Mouse (Mus musculus) cerebellum, postnatal 10 days (tissue): ENCODE data around the gene Surf2.
"Not testable (repeated sequence)": the region's sequence is repeated elsewhere in the genome, so short reads cannot be mapped to it uniquely, and the experiment has no call there.

Experiments
- DNase-seq, 2 experiments: peaks; one replicate each; pipeline ENCODE4 v3.0.0; 2021; ENCODE audit warnings: mixed read lengths in 2 of 2

The Surf2 gene

DNA sequence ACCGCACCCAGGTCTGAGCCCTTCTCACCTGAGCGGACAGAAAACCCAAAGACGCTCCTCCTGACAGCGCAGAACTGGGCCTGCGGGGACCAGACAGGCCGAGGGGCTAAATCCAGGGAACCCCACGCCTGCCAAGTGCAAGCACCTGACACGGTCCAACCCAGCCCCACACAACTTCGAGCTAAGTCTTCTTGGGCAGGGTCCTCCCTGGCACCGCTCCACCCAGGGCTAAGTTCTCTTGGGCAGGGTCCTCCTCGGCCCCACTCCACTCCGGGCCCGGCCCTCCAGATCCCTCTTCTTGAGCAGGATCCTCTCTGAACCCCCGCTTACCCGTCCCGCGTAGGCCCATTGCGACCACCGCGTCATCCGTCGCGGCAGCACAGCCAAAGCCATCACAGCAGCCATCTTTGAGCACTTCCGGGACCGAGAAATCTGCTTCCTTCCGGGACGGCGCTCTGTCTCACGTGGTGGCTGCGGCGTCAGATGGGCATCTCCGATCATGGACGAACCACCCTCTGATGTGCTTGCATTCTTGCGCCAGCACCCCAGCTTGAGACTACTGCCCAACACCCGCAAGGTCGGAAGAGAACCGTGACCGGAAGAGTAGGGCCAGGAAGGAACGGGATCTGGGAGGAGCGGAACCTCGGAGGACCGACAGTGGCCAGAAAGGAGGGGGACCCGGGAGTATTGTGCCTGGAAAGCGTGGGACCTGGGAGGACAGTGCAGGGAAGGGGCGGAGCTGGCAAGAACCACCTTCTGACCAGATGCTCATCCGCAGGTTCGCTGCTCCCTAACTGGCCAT lies at the start of gene Surf2, which contains the start of gene Surf1:
Surf2 (plus strand) TSS at position 441 of the 802 bp plus-strand sequence.
Surf1 (minus strand) TSS at position 604 of the 802 bp plus-strand sequence.
- peak; percentile 90 for DNase-seq

GRCm38 (mm10) chr2:26870666-26871065 lies 45.5 kb upstream of the Surf2 start:
- no peak for DNase-seq

DNA sequence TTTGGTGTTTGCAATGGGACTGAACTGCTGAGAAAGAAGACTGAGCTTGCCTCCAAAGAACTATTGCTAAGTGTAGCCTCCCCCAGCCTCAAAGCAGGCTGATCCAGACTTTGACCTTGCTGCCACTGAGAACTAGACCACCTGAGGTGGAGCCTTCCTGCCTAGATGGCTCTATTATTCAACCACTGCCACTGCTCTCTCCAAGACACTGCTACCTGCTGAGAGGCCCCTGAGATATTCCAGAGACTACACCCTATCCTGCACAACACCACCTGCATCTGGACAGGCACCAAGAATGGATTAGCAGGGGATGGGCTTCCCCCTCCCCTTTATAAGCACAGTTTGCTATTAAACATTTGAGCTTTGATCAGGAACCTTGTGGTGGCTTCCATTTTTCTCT lies 37.6 kb upstream of the Surf2 start:
- DNase-seq, result no peak

DNA sequence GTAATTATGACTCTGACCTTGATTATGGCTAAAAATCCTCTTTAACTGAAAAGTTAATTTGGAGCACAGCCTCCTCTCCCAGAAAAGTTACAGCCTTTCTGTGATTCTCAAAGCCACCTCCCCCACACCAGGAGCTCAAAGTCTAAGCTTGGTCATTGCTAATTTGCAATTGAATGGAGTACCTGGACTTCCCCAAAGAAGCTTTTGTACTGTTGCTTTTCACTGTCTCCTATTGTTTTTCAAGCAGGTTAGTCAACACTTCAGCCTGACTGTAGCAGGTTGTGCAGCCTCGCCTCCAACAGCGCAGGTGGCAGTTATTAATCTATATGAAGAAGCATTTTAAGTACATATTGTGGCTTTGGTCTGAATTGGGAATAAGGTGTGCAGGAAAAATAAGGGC lies 30.6 kb upstream of the Surf2 start:
- not testable (repeated sequence) for DNase-seq

DNA sequence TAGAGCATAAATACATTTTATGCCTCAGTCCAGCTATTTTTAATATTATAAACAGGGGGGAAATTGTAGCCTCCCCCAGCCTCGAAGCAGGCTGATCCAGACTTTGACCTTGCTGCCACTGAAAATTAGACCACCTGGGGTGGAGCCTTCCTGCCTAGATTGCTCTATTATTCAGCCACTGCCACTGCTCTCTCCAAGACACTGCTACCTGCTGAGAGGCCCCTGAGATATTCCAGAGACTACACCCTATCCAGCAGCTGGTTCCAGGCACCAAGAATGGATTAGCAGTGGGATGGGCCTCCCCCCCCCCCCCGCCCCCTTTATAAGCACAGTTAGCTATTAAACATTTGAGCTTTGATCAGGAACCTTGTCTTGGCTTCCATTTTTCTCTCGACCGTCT lies 30.0 kb upstream of the Surf2 start:
- DNase-seq, result not testable (repeated sequence)

DNA sequence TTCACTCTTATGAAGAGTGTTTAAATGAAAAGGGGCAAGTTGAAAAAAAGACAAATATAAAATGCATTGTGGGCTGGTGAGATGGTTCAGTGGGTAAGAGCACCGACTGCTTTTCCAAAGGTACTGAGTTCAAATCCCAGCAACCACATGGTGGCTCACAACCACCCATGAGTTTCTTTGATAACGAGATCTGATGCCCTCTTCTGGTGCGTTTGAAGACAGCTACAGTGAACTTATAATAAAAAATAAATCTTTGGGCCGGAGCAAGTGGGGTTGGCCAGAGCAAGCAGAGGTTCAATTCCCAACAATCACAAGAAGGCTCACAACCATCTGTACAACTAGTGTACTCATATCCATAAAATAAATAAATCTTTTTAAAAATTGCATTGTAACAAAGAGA lies 20.3 kb upstream of the Surf2 start:
- no peak for DNase-seq

DNA sequence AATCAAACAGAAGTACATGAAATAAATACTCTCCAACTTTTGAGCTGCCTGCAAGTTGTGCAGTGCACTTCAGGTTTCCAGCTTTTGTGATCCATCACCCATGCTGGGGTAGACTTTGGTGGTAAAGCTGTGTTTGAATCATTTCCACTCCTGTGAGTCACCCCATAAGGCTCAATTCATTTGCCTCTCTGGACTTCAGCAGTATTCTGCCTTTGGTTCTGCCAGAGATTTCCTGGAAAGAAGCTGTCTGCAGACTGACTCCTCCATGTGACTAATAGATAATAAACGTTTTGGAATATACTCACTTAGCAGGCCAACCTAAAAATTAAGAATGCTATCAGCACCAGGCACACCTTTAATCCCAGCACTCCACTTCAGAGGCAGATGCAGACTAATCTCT lies 15.4 kb upstream of the Surf2 start:
- no peak for DNase-seq

DNA sequence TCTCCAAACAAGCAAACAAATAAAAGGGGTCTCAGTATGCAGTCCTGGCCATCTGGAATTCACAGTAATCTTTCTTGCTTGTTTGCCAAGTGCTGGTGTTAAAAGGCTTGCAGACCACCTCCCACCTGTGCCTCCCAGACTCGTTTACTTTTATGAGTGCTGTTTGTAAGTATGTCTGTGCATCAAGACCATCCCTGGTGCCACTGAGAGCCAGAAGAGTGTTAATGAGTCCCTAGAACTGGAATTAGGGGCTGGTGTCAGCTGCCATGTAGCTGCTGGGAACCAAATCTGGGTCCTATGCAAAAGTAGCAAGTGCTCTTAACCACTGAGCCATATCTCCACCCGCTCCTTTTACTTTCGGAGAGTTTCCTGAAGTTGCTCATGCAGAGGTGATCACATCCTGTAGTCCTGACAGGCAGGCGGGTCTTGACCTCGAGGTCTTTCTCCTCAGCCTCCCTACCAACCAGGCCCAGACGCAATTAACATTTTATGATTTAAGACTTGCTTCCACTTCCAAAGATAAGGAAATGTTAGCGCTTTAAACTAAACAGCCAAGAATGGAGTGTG lies 14.2 kb upstream of the Surf2 start:
- no peak for DNase-seq

DNA sequence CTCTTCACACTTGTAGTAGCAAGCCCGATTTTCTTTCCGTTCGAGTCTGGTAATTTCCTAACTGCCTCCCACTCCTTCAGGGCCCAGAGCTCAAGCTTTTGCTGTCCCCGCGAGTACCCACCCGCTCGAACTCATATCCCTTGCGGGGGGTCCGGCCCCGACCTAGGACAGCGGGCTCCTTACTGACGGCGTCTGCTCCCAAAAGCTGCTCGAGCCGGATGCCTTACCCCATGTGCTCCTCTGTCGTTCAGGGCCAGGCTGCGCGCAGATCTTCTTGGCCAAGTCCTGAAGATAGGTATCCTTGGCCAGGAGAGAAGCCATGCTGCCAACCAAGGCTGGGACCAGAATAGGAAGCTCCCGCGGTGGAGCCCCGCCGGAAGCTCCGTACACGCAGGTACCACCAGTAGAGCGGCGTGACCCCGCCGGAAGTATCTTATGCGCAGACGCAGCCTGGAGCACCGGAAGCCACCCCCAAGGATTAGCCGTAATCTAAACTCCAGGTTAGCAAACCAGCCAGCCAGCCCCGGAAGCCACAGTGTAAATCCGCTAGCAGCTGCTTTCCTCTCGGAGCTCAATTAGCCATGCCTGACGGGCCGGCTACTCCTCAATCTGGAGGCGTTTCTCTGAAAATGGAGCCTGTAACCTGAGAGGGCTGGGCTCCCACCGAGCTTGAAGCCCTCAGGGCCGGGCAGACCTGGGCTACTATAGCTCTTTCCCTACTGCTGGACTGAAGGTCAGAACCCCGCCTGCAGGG lies 13.5 kb upstream of the Surf2 start, which contains the start of gene Surf6:
Surf6 (minus strand) TSS at position 413 of the 754 bp plus-strand sequence.
- peak; percentile 94 to 96 for DNase-seq

DNA sequence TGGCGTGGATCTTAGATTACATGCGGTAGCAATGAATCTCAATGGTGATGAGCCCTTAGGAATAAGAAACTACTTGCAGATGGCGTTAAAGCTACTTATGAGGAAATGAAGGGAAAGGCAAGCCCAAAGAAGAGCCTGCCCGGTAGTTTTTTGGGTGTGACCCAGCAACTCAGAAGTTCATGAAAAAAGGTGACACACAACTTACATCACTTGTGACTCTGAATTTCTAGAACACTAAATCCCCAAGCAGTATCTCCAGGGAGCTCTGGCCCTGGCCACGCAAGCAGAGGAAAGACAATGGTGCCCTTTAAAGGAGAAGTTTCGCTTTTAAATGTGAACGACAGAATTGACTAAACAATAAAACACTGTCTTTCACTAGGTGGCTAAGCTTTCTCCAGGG lies 12.9 kb upstream of the Surf2 start:
- no peak for DNase-seq

GRCm38 (mm10) chr2:26905936-26906335 lies 10.2 kb upstream of the Surf2 start:
- DNase-seq, result no peak

DNA sequence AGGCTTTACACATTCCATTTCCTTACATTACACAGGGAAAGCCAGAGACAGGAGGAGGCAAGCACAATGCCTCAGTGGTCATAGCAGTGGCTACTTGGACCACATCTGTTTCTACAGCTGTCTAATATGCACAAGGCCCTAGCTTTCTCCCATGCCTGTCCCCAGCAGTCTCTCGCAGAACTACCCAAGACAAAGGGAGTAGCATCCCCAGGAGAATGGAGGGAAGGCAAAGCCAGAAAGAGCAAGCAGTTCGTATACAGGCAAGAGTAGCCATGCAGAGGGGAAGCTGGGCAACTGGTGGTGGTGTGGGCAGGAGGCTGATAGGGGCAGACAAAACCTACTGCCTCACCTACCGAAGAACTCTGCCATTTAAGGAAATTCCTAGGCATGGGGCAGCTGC lies 9.7 kb upstream of the Surf2 start:
- DNase-seq, result no peak

DNA sequence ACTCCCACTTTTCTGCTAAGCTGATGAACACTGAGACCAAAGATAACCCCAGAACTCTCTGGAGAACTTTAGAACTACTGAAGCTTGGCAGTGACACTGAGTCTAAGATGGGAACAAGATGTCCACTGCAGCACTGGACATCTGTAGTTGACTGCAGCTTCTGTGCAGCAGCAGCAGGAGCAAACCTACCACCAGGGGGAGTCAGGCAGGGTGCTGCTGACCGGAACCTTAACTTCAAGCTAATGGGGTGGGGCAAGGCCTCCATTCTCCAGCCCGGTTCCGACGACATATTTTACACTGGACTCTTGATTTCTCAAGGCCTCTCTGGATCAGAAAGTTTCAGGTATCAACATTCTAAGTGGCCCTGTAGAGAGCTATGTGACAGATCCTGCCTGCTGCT lies 9.1 kb upstream of the Surf2 start:
- DNase-seq, result peak; percentile 67 to 73

- peak in 1 of 2 experiments; percentile 17 for DNase-seq
Observed at GRCm38 (mm10) chr2:26908710-26909386, 7.3 kb upstream of the Surf2 start.

DNA sequence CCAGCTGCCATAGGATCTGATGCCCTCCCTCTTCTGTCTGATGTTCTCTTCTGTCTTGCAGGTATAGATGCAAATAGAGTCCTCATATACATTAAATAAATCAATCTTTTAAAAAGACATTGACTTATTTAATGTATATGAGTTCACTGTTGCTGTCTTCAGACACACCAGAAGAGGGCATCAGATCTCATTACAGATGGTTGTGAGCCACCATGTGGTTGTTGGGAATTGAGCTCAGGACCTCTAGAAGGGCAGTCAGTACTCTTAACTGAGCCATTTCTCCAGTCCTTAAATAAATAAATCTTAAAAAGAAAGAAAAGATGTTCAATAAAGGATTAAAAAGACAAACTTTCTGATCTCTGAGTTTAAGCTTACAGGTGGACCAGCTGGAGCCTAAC lies 6.8 kb upstream of the Surf2 start:
- no peak for DNase-seq

GRCm38 (mm10) chr2:26910124-26910993 lies 5.8 kb upstream of the Surf2 start, which contains the start of the genes Med22 and Rpl7a:
Gene Med22, minus strand, starts transcription at chr2:26910677.
Gene Rpl7a, plus strand, starts transcription at chr2:26910764.
- DNase-seq, result peak; percentile 100

GRCm38 (mm10) chr2:26910994-26911765 lies 5.0 kb upstream of the Surf2 start:
- DNase-seq, result peak; percentile 84 to 88

- no peak for DNase-seq
Observed at GRCm38 (mm10) chr2:26912253-26912770, 3.9 kb upstream of the Surf2 start.

DNA sequence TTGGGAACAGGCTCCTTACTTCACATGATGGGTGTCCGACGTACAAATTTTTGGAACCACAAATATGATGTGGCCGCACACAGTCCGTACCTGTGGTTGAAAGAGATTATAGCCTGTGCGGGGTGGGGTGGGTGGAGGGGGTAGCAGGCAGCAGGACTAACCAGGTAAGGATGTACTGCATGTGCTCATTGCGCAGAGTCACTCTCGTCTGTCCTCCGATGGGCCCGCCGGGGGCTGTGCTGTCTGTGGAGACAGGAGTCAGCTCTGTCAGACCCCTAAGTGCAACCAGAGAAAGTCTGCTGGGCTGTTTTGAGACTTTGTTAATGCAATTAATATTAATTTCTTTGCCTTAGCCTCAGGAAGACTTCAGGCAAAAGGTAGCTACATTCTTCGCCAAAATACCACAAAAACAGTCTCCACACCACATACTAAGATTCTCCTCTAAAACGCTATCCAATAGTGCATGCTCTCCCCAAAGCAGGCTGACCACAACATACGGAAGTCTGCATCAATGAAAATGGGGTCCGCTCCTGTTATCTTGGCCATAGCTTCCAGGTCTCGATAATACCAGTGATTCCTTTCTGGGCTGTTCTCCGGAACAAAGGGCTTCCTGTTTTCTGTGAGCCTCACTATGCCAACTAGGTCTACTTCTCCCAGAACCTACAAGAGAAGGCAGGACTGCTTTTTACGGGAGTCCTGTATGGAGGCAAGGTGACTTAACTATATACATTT lies 2.6 kb upstream of the Surf2 start:
- no peak for DNase-seq
